Mouse (Mus musculus) neural tube, embryonic 15.5 days (tissue): ENCODE data around the gene Plaur. TPM values are rescaled to one million over a fixed set of nuclear protein-coding genes. Genes with fewer than 3 reads are reported as not detected.
"Not testable (repeated sequence)": the region's sequence is repeated elsewhere in the genome, so short reads cannot be mapped to it uniquely, and the experiment has no call there.

ENCODE experiments used
- ATAC-seq: fragments of 200-750 bp; cut with Nextera tagmentation; 2 replicates; pipeline ENCODE4 v1.8.0; 2017; ENCODE audit warnings: mild to moderate bottlenecking, moderate TSS enrichment, moderate library complexity; ENCODE audit not compliant: low FRiP score
- H3K27ac ChIP-seq: fragments of 300-500 bp; sonication (generic); replicated peaks from 2 replicates; pipeline ENCODE4 v1.5.1; 2015; ENCODE audit warnings: mild to moderate bottlenecking, inconsistent platforms
- H3K27me3 ChIP-seq: fragments of 300-500 bp; sonication (generic); replicated peaks from 2 replicates; pipeline ENCODE4 v1.6.1; 2015; ENCODE audit warnings: inconsistent platforms
- H3K36me3 ChIP-seq: fragments of 300-500 bp; sonication (generic); 2 replicates; pipeline ENCODE4 v1.6.1; 2015; ENCODE audit warnings: inconsistent platforms
- H3K4me1 ChIP-seq: fragments of 300-500 bp; sonication (generic); 2 replicates; pipeline ENCODE4 v1.6.1; 2015; ENCODE audit warnings: inconsistent platforms
- H3K4me2 ChIP-seq: fragments of 300-500 bp; sonication (generic); 2 replicates; pipeline ENCODE4 v1.6.1; 2015; ENCODE audit warnings: inconsistent platforms, mild to moderate bottlenecking, moderate library complexity
- H3K4me3 ChIP-seq: fragments of 300-500 bp; sonication (generic); replicated peaks from 2 replicates; pipeline ENCODE4 v1.5.1; 2015; ENCODE audit warnings: mild to moderate bottlenecking, inconsistent platforms
- H3K9ac ChIP-seq: fragments of 300-500 bp; sonication (generic); replicated peaks from 2 replicates; pipeline ENCODE4 v1.6.1; 2015; ENCODE audit warnings: mild to moderate bottlenecking, inconsistent platforms
- H3K9me3 ChIP-seq: fragments of 300-500 bp; sonication (generic); replicated peaks from 2 replicates; pipeline ENCODE4 v1.6.1; 2016; ENCODE audit warnings: inconsistent platforms
- WGBS: fragments of 180-500 bp; shearing (Covaris S2); methylation state at CpG from one replicate; pipeline ENCODE4 v1.1.7; 2015; ENCODE audit warnings: mixed read lengths; 5-methylcytosine and 5-hydroxymethylcytosine counted together
- polyA plus RNA-seq: library from polyadenylated mRNA; unstranded; fragments of >200 nt; fragmentation: Nextera tagmentation; extraction: Ambion mirVana; gene quantifications from 2 replicates; pipeline ENCODE4 v1.2.1, GENCODE M21; 2015

The Plaur gene
- polyA plus RNA-seq, 1 experiment from 2014 or later = 1.7 TPM

DNA sequence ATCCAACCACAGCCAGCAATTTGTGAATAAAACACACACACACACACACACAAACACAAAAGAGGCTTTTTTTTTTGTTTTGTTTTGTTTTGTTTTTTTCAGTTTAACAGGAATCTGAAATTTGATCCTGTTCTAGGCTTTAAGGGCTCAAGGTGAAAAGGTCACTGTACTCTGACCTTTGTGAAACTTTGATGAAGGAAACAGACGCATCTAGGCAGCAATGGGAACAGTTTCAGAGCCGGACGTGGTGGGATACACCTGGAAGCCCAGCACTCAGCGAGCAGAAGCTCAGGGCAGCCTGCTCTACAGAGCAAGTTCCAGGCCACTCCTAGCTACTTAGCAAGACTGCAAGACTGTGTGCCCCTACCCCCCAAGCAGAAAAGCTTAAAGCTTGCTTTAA lies 42.6 kb downstream of the Plaur start:
- peaks cover 30% of the 10 kb centered on the region for H3K36me3 ChIP-seq
- H3K4me1 ChIP-seq = peaks cover 50% of the 10 kb centered on the region
- 17% methylated on average over 4 of the region's 4 CpGs for WGBS
- no peaks in the 10 kb centered on the region for H3K27me3 ChIP-seq
- H3K4me3 ChIP-seq = no peak overlapping the region
- H3K9ac ChIP-seq = no peak overlapping the region
- no peak for ATAC-seq
- no peak overlapping the region for H3K4me2 ChIP-seq
- H3K9me3 ChIP-seq = no peaks in the 10 kb centered on the region
- H3K27ac ChIP-seq = peak overlapping the region; percentile 100

DNA sequence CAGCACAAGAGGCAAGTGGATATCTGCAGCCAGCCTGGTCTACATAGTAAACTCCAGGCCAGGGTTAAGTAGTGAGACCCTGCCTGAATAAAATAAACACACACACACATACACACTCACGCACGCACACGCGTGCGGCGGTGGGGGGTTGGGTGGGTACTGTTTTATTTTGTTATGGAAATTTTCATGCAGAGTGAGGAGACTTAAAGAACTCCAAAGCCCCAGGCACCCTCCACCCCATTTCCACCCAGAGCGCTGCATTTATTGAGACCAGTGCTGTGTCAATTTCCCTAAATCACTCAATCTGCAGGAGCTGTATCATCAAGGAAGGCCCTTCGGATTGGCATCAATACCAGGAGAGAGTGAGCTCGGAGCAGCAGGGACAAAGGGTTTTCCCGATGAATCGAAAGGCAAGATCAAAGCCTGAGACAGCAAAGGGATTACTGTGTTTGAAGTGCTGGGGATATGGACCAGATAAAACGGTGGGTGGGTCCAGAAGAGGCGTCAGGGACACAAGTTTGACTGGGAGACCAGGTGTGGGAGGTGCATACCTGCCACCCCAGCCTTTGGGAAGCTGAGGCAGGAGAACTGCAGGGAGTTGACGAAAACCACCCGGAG lies 43.3 kb downstream of the Plaur start:
- peaks cover 55% of the 10 kb centered on the region for H3K4me1 ChIP-seq
- no peaks in the 10 kb centered on the region for H3K9me3 ChIP-seq

DNA sequence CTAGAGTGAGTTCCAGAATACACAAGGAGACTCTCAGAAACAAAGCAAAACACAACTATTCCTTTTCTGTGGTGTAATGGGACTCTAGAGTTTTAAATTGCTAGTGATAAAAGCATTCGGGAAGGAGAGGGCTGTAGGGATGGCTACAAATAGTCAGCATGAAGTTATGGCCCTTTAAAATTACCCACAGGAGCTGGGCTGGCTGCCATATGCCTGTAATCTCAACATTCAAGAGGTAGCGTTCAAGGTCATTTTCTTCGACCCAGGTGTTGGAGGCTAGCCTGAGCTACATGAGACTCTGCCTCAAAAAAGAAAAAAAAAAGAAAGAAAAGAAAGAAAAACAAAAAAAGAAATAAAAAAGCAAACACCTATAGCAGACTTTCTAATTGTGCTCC lies 43.8 kb downstream of the Plaur start:
- H3K9ac ChIP-seq = peak overlapping the region; percentile 88
- peaks cover 26% of the 10 kb centered on the region for H3K36me3 ChIP-seq
- H3K9me3 ChIP-seq = no peaks in the 10 kb centered on the region
- H3K27ac ChIP-seq = peak overlapping the region; percentile 100
- peak overlapping the region; percentile 70 for H3K4me2 ChIP-seq
- ATAC-seq = no peak
- H3K4me1 ChIP-seq = peaks cover 60% of the 10 kb centered on the region
- no peaks in the 10 kb centered on the region for H3K27me3 ChIP-seq
- peak overlapping the region; percentile 70 for H3K4me3 ChIP-seq
- 2% methylated on average over 3 of the region's 3 CpGs for WGBS

More for the DNA sequence above, 43.3 kb downstream of the Plaur start:
- 9% methylated on average over 15 of the region's 15 CpGs for WGBS
- Histone ChIP-seq H3K27ac (peak overlapping the region; percentile 100), H3K9ac (peak overlapping the region; percentile 88), H3K4me2 (peak overlapping the region; percentile 70), H3K27me3 (no peaks in the 10 kb centered on the region), H3K36me3 (peaks cover 27% of the 10 kb centered on the region), H3K4me3 (peak overlapping the region; percentile 70)
- ATAC-seq = no peak

DNA sequence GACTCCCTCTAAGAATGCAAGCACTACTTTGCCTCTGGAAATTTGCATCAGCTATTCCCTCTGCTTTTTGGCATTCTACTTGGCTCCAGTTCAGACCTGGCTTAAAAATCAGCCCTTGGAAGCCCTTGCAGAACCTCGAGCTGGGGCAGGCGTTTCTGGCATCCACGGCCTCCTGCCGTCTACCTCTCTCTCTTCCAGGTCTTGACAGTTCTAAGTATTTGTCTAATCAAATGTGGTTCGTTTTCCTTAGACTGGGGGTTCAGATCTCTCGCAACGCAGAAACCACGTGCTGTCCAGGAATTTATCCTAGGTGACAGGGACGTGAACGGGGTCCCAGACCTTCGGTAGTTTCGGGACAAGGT lies 44.2 kb downstream of the Plaur start:
- WGBS = under 1% methylated on average over 12 of the region's 12 CpGs
- peak overlapping the region; percentile 70 for H3K4me3 ChIP-seq
- H3K36me3 ChIP-seq = peaks cover 24% of the 10 kb centered on the region
- H3K4me2 ChIP-seq = peak overlapping the region; percentile 70
- peak; percentile 10; the same call in 1 of the 2 replicates for ATAC-seq
- H3K9me3 ChIP-seq = no peaks in the 10 kb centered on the region
- H3K9ac ChIP-seq = peak overlapping the region; percentile 88
- H3K27ac ChIP-seq = peak overlapping the region; percentile 100
- H3K4me1 ChIP-seq = peaks cover 64% of the 10 kb centered on the region
- no peaks in the 10 kb centered on the region for H3K27me3 ChIP-seq

DNA sequence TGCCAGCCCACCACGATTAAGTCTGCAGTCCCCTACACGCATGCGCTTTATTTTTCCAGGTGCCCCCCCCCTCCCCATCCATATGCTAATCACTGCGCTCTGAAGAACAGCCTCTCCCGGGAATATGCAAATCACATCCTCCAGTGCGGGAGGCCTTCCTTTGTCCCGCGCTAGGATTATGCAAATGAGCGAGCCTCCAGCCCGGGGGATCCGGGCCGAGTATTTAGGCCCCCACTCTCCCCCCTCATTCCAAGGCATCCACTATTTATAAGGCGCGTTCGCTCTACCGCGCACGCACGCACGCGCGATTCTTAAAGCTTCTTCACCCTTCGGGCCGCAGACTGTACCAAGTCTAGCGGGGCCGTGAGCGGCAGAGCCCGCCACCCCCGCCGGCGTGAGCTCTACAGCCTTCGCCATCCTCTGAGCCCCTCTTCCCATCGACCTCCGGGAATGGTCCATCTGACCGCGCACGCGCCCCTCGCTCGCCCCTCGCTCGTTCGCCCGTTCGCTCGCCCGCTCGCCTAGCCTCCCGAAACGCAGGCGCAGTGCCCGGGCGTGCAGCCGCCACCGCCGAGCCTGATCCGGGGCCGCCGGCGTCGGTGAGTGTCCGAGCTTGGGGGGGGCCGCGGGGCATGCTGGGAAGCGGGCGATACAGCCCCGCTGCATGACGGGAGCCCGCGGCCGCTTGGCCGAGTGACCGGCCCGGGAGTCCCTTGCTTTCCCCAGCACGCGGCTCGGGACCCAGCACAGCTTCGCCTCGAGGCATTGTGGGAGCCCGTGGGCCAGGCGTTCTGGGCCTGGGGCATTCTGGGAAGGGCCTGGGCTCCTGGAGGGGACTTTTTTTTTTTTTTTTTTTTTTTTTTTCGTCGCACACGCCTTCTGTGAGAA lies 44.8 kb downstream of the Plaur start, which contains the start of gene Zfp428:
Zfp428 (plus strand) TSS at position 169 of the 888 bp plus-strand sequence.
- Histone ChIP-seq H3K4me2 (peak within 1 kb of the TSS; percentile 70), H3K9me3 (no peaks in the 10 kb centered on the region), H3K4me1 (peaks cover 65% of the 10 kb centered on the region), H3K27ac (peak within 1 kb of the TSS; percentile 100), H3K4me3 (peak within 1 kb of the TSS; percentile 70), H3K36me3 (peaks cover 21% of the 10 kb centered on the region), H3K27me3 (no peaks in the 10 kb centered on the region), H3K9ac (peak within 1 kb of the TSS; percentile 88)
- WGBS = under 1% methylated on average over 84 of the region's 84 CpGs
- peak; percentile 89 for ATAC-seq

DNA sequence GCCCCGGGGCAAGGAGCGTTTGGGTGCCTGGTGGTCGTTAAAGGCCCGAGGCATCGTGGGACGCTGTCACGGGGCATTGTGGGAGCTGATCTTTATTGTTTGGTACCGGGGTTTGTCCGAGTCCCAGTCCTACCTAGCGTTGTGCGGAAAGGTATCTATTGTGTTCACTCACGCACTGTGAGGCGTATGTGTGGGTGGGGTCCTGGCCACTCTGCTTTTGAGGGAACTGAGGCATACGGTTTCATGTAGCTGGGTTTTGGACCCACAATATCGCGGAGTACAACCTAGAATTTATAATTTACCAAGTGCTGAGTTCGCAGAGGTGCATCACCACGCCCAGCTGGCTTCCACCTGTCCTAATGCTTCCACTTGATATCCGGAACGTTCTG lies 45.4 kb downstream of the Plaur start:
- peak overlapping the region; percentile 100 for H3K27ac ChIP-seq
- H3K4me3 ChIP-seq = peak overlapping the region; percentile 70
- H3K4me2 ChIP-seq = peak overlapping the region; percentile 70
- no peaks in the 10 kb centered on the region for H3K27me3 ChIP-seq
- H3K9ac ChIP-seq = peak overlapping the region; percentile 88
- peaks cover 20% of the 10 kb centered on the region for H3K36me3 ChIP-seq
- ATAC-seq = peak; percentile 29
- H3K9me3 ChIP-seq = no peaks in the 10 kb centered on the region
- under 1% methylated on average over 20 of the region's 20 CpGs for WGBS
- peaks cover 67% of the 10 kb centered on the region for H3K4me1 ChIP-seq

DNA sequence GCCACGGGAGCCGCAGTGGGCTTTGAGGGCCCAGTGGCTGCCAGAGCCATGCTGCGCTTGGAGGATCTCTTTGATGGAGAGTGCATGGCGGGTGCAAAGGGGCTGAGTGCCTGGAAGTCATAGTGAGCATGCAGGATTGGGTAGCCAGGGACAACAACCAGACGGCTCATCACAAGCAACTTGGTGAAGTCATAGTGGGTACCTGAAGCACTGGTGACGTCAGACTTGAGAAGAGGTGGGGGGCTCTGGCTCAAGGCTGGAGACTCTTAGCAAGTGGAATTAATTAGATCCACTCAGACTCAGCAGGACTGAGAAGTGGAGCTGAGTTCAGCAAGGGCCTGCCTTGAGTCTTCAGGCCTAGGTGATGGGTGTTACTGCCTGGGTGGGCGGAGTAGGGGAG lies 50.1 kb downstream of the Plaur start, which contains the start of gene AC161166.1:
AC161166.1 (minus strand) TSS at position 101 of the 400 bp plus-strand sequence.
- peaks cover 50% of the 10 kb centered on the region for H3K4me1 ChIP-seq
- WGBS = 92% methylated on average over 7 of the region's 7 CpGs
- H3K27ac ChIP-seq = no peak within 1 kb of the TSS
- no peak within 1 kb of the TSS for H3K4me3 ChIP-seq
- H3K36me3 ChIP-seq = peaks cover 39% of the 10 kb centered on the region
- H3K9me3 ChIP-seq = no peaks in the 10 kb centered on the region
- no peaks in the 10 kb centered on the region for H3K27me3 ChIP-seq
- H3K4me2 ChIP-seq = no peak within 1 kb of the TSS
- no peak within 1 kb of the TSS for H3K9ac ChIP-seq
- no peak for ATAC-seq

DNA sequence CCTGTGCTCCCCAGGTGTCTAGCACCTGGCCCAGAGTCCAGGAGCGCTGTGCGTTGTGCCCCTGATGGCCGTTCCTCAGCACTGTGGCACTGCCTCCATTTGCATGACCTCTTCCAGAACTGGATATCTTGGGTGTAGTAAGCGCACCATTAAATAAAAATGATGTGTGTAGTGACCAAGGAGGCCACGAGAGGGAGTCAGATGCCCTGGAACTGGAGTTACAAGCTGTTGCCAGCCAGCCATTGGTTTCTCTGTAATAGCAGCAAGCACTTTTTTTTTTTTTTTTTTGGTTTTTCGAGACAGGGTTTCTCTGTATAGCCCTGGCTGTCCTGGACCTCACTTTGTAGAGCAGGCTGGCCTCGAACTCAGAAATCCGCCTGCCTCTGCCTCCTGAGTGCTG lies 54.0 kb downstream of the Plaur start:
- not testable (repeated sequence) for H3K27me3 ChIP-seq, H3K9me3 ChIP-seq, H3K9ac ChIP-seq, H3K27ac ChIP-seq, H3K4me3 ChIP-seq, H3K4me2 ChIP-seq
- 0 out of 2 replicates have a peak, but pooled peaks have one; percentile 8 for ATAC-seq
- H3K4me1 ChIP-seq = peaks cover 25% of the 10 kb centered on the region
- peaks cover 35% of the 10 kb centered on the region for H3K36me3 ChIP-seq
- WGBS = 68% methylated on average over 8 of the region's 8 CpGs

DNA sequence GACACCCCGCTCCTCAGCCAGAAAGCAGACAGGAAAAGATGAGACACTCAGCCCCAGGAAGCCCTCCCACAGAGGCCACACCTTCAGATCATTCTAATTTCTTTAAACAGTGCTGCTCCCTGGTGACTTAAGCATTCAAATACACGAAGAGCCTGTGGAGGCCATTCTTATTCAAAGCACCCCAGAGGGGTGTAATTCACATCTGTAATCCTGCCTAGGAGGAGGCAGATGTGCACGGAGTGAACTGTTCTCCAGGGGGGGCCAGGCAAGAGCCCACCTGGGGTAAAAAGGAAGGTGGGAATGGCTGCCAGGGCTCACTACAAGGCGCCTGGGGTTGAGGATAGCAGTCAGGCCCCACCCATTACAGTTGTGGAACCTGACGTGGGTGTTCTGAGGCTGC lies 54.8 kb downstream of the Plaur start:
- no peak overlapping the region; the same call in none of the 2 replicates for H3K27ac ChIP-seq
- peak; percentile 29; the same call in 1 of the 2 replicates for ATAC-seq
- H3K36me3 ChIP-seq = peaks cover 35% of the 10 kb centered on the region
- H3K27me3 ChIP-seq = no peaks in the 10 kb centered on the region
- H3K4me3 ChIP-seq = no peak overlapping the region
- no peaks in the 10 kb centered on the region for H3K9me3 ChIP-seq
- H3K4me2 ChIP-seq = no peak overlapping the region
- H3K9ac ChIP-seq = no peak overlapping the region
- 38% methylated on average over 5 of the region's 5 CpGs for WGBS
- H3K4me1 ChIP-seq = peaks cover 23% of the 10 kb centered on the region

DNA sequence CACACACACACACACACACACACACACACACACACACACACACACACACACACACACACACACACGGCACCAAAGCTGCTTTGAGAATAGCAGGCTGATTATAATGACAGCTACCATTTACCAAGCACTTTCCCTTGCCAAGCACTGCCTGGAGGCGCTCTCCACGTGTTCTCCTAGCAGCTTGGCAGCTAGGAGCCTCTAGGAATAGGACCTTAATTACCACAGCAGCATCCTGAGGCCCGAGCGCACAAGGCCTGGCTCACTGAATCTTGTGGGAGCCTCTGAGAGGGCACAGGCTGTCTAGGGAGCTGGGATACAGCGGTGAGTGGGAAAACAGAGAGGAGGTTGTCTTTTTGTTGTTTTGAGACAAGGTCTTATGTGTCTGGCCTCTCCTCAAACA lies 55.4 kb downstream of the Plaur start:
- peak overlapping the region; percentile 66 for H3K27ac ChIP-seq
- no peaks in the 10 kb centered on the region for H3K9me3 ChIP-seq
- H3K4me2 ChIP-seq = no peak overlapping the region
- H3K4me3 ChIP-seq = no peak overlapping the region
- ATAC-seq = peak; percentile 29; the same call in 1 of the 2 replicates
- peaks cover 22% of the 10 kb centered on the region for H3K4me1 ChIP-seq
- WGBS = 38% methylated on average over 6 of the region's 6 CpGs
- no peaks in the 10 kb centered on the region for H3K27me3 ChIP-seq
- H3K36me3 ChIP-seq = peaks cover 32% of the 10 kb centered on the region
- peak overlapping the region; percentile 21; the same call in 1 of the 2 replicates for H3K9ac ChIP-seq

DNA sequence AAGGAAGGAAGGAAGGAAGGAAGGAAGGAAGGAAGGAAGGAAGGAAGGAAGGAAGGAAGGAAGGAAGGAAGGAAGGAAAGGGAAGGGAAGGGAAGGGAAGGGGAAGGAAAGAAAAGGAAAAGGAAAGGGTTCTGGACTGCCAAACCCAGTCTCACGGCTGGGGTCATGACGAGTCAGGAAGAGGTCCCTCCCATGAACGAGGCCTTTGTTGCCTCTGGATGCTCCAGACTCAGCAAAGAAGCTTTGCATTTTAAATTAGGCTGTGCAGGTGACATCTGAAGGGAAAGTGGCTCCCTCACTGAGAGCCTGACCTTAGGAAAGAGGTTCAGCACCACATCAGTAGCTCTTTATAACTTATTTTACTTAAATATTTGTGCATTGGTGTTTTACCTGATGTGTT lies 56.8 kb downstream of the Plaur start:
- H3K9me3 ChIP-seq = no peaks in the 10 kb centered on the region
- H3K4me3 ChIP-seq = no peak overlapping the region
- H3K4me1 ChIP-seq = peaks cover 14% of the 10 kb centered on the region
- H3K9ac ChIP-seq = no peak overlapping the region
- WGBS = 45% methylated on average over 3 of the region's 3 CpGs
- H3K27ac ChIP-seq = no peak overlapping the region
- H3K36me3 ChIP-seq = peaks cover 28% of the 10 kb centered on the region
- ATAC-seq = no peak
- no peak overlapping the region for H3K4me2 ChIP-seq
- H3K27me3 ChIP-seq = no peaks in the 10 kb centered on the region
